Mouse (Mus musculus) lung, embryonic 15.5 days (tissue): ENCODE results near the gene Stac3. TPM values are rescaled to one million over a fixed set of nuclear protein-coding genes. Genes with fewer than 3 reads are reported as not detected.
A peak's percentile ranks its signal among the peaks of the same experiment; 100 is the strongest.

Experiments
- ATAC-seq: fragments of 200-750 bp; cut with Nextera tagmentation; 2 replicates; pipeline ENCODE4 v1.8.0; 2017; ENCODE audit warnings: moderate number of reproducible peaks, borderline replicate concordance; ENCODE audit not compliant: low FRiP score, low TSS enrichment; ENCODE audit errors: extremely low read depth
- H3K27ac ChIP-seq: fragments of 300-500 bp; sonication (generic); 2 replicates; pipeline ENCODE4 v1.5.1; 2015; ENCODE audit warnings: moderate library complexity, mild to moderate bottlenecking, inconsistent platforms
- H3K27me3 ChIP-seq: fragments of 300-500 bp; sonication (generic); 2 replicates; pipeline ENCODE4 v1.6.1; 2015; ENCODE audit warnings: inconsistent platforms
- H3K36me3 ChIP-seq: fragments of 300-500 bp; sonication (generic); 2 replicates; pipeline ENCODE4 v1.6.1; 2015; ENCODE audit warnings: inconsistent platforms
- H3K4me1 ChIP-seq: fragments of 300-500 bp; sonication (generic); 2 replicates; pipeline ENCODE4 v1.6.1; 2015; ENCODE audit warnings: inconsistent platforms
- H3K4me2 ChIP-seq: fragments of 300-500 bp; sonication (generic); 2 replicates; pipeline ENCODE4 v1.6.1; 2015; ENCODE audit warnings: inconsistent platforms, mild to moderate bottlenecking, moderate library complexity
- H3K4me3 ChIP-seq: fragments of 300-500 bp; sonication (generic); 2 replicates; pipeline ENCODE4 v1.5.1; 2015; ENCODE audit warnings: mild to moderate bottlenecking, inconsistent platforms
- H3K9ac ChIP-seq: fragments of 300-500 bp; sonication (generic); 2 replicates; pipeline ENCODE4 v1.6.1; 2015; ENCODE audit warnings: inconsistent platforms
- H3K9me3 ChIP-seq: fragments of 300-500 bp; sonication (generic); 2 replicates; pipeline ENCODE4 v1.6.1; 2016; ENCODE audit warnings: inconsistent platforms
- WGBS: fragments of 180-500 bp; shearing (Covaris S2); methylation state at CpG from one replicate; pipeline ENCODE4 v1.1.7; 2015; 5-methylcytosine and 5-hydroxymethylcytosine counted together
- polyA plus RNA-seq: library from polyadenylated mRNA; unstranded; fragments of >200 nt; fragmentation: Nextera tagmentation; extraction: Ambion mirVana; gene quantifications from 2 replicates; pipeline ENCODE4 v1.2.1, GENCODE M21; 2015

The Stac3 gene
- polyA plus RNA-seq, 1 experiment from 2014 or later, result 0.64 TPM

DNA sequence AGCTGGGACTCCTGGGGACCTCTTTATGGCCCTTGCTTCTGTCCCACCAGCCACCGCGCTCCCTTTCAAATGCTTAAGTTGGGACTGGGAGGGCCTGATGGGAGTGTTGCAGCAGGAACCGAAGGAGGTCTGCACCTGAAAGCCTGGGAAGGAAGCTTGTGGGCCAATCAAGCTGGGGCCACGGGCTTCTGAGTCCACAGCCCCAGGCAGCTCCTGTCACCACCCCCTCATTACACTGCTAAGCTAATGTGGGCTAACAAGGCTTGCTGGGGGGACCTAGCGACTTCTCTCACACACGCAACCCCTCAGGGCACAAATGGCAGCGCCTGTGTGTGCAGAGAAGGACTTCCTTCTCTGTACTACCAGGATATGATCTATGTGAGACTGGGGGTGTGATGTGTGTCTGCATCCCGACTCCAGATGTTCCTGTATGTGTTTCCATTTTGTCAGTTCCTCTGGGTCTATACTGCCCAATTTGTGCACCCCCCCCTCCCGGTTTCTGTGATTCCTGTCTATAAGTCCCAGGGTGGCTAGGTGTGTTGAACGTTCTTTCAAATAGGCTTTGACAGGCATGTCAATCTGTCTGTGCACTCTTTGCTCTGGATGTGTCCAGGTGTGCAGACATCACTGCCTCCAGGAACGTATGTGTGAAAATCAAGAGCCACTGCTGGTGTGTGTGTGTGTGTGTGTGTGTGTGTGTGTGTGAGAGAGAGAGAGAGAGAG is 9.6 kb downstream of the Stac3 start:
- ATAC-seq, result no peak
- 10% methylated on average over 11 of the region's 11 CpGs for WGBS
- Histone ChIP-seq H3K4me2 (peak overlapping the region; percentile 94), H3K4me1 (peaks cover 68% of the 10 kb centered on the region), H3K4me3 (peak overlapping the region; percentile 48), H3K9ac (no peak overlapping the region), H3K9me3 (no peaks in the 10 kb centered on the region), H3K27me3 (peaks cover 91% of the 10 kb centered on the region), H3K36me3 (no peaks in the 10 kb centered on the region), H3K27ac (no peak overlapping the region)

DNA sequence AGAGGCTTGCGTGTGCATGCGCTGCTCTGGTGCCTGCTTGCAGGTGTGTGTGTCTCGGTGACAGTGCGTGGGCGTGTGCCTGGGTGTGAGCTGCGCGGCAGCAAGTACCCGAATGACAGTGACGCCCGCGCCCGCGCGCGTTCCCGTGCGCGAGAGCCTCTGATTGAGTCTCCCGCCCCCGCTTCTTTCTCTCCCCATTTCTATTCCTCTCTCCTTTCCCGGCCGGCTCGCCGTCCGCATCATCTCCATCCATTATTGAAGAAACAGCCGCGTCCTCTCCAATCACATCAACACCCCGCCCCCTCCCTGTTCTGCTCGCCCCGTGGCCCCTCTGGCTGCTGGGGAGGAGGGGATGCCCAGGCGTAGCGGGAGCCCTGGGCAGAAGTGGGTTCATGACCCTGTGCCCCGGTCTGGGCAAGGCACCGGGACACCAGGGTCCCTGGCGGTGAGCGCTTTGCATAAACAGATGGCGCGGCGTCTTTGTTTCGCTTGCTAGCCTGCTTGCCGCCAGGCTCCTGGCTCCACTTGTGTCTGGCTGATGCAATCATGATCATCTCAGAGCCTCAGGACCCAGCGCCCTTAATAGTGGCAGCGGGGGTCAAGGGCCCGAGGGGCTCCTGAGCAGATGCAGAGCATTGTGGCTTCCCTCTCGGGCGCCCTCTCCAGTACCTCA is 10.3 kb downstream of the Stac3 start:
- peak overlapping the region; percentile 46 for H3K9ac ChIP-seq
- under 1% methylated on average over 44 of the region's 46 CpGs for WGBS
- no peak for ATAC-seq
- no peaks in the 10 kb centered on the region for H3K9me3 ChIP-seq
- H3K4me2 ChIP-seq, result peak overlapping the region; percentile 94
- H3K27me3 ChIP-seq, result peaks cover 90% of the 10 kb centered on the region
- H3K4me3 ChIP-seq, result peak overlapping the region; percentile 48
- peaks cover 75% of the 10 kb centered on the region for H3K4me1 ChIP-seq
- no peak overlapping the region for H3K27ac ChIP-seq
- H3K36me3 ChIP-seq, result no peaks in the 10 kb centered on the region

DNA sequence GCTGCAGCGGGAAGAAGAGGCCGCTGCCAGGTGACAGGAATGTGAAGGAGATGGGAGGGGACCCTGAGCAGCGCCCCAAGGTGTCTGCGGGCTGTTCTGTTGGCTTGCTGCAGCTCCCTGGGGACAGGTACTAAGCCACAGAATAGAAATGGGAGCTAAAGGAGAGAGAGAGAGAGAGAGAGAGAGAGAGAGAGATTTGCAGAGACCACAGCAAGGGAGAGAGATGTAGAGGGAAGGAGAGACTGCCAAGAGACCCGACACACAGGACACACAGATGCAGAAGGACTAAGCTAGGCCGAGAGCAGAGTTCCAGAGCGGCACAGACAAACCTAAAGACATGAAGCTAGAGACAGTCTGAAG is 10.8 kb downstream of the Stac3 start:
- no peak for ATAC-seq
- Histone ChIP-seq H3K9ac (0 out of 2 replicates have a peak overlapping the region, but pooled peaks have one; percentile 46), H3K4me1 (peaks cover 80% of the 10 kb centered on the region), H3K27me3 (peaks cover 86% of the 10 kb centered on the region), H3K36me3 (0 out of 2 replicates have a peak, but pooled peaks cover under 1% of the 10 kb centered on the region), H3K27ac (no peak overlapping the region), H3K4me3 (peak overlapping the region; percentile 48), H3K4me2 (peak overlapping the region; percentile 94), H3K9me3 (no peaks in the 10 kb centered on the region)
- WGBS, result 3% methylated on average over 7 of the region's 7 CpGs

DNA sequence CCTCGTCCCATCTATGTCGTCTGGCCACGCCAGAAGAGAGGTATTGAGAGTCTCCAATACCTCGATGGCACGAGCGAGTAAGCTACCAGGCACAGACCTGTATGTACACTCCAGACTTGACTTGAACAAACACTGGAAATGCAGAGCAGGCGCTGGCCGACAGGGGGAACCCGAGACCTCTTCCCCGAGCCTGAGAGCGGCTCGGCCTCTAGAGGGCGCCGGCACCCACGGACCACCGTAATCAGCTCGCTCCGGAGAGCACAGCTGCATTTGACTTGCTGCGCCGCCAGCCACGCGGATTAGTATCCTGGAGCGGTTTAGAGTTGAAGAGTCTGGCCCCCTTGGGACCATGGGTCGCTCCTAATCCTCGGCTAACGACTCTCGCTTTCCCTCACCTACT is 11.3 kb downstream of the Stac3 start:
- peaks cover 6% of the 10 kb centered on the region; the same call in 1 of the 2 replicates for H3K36me3 ChIP-seq
- peaks cover 81% of the 10 kb centered on the region for H3K27me3 ChIP-seq
- WGBS, result 1% methylated on average over 27 of the region's 27 CpGs
- H3K9me3 ChIP-seq, result no peaks in the 10 kb centered on the region
- no peak overlapping the region for H3K27ac ChIP-seq
- peak overlapping the region; percentile 46; the same call in 1 of the 2 replicates for H3K9ac ChIP-seq
- peak overlapping the region; percentile 48 for H3K4me3 ChIP-seq
- ATAC-seq, result peak; percentile 47; the same call in 1 of the 2 replicates
- H3K4me2 ChIP-seq, result peak overlapping the region; percentile 94
- H3K4me1 ChIP-seq, result peaks cover 80% of the 10 kb centered on the region

DNA sequence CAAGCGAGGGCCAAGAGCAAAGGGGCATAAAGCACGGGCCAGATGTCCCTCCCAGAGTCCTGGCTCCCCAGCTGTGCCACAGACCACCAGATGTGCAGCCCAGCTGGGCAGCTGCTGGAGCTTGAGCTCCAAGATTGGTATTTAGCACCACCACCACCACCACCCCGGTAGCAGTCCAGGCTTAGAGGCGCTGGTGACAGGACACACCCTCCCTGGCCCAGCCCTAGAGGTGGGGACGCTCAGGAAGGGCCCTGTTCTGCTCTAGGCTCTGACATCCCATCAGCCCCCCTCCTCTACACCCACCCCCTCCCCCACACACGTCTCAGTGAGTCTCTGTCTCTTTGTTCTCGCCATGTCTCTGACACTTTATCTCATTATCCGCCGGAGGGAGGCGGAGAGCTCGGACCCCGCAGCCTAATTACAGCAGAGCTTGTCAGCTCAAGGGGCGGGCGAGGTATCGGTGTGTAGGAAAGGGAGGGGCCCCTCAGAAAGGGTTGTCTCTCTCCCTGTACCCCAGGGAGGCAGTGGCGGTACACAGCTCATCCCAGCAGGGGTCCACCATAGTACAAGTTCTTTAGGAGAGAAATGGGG is 12.1 kb downstream of the Stac3 start:
- H3K4me3 ChIP-seq, result peak overlapping the region; percentile 17; the same call in 1 of the 2 replicates
- ATAC-seq, result no peak

DNA sequence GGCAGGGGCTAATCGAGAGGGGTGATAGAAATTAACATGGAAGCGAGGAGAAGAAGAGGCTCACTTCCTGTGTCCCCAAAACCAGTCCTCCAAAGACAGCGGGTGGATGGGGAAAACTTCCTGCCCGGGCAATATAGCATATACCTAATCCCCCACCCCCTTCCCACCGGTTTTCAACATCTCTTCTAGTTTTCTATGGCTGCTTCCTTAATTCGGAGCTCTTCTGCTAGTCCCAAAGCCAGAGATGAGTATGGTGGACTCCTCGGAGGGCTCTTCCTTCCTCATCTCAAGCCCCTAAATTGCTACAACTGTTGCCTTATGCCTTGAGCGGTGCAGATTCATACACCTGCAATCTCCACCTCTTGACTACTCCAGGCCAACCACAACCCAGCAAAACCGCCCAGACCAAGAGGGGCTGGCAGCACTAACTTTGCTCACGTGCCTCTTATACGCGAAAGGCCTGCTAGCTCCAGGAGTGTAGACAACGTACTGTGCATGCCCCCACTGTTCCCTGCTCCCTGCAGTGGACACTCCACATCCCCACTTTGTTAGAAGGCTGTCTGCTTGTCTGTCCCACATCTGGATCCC is 12.7 kb downstream of the Stac3 start:
- peaks cover 68% of the 10 kb centered on the region for H3K27me3 ChIP-seq
- H3K4me1 ChIP-seq, result peaks cover 72% of the 10 kb centered on the region
- H3K36me3 ChIP-seq, result peaks cover 20% of the 10 kb centered on the region
- no peaks in the 10 kb centered on the region for H3K9me3 ChIP-seq
- peak overlapping the region; percentile 94 for H3K4me2 ChIP-seq
- H3K27ac ChIP-seq, result no peak overlapping the region
- H3K4me3 ChIP-seq, result 0 out of 2 replicates have a peak overlapping the region, but pooled peaks have one; percentile 17
- H3K9ac ChIP-seq, result no peak overlapping the region
- 21% methylated on average over 13 of the region's 13 CpGs for WGBS
- no peak for ATAC-seq

More for the DNA sequence above, 12.1 kb downstream of the Stac3 start:
- Histone ChIP-seq H3K27me3 (peaks cover 73% of the 10 kb centered on the region), H3K9ac (peak overlapping the region; percentile 35), H3K4me2 (peak overlapping the region; percentile 94), H3K36me3 (peaks cover 14% of the 10 kb centered on the region), H3K4me1 (peaks cover 77% of the 10 kb centered on the region), H3K9me3 (no peaks in the 10 kb centered on the region), H3K27ac (no peak overlapping the region)
- 2% methylated on average over 16 of the region's 16 CpGs for WGBS

DNA sequence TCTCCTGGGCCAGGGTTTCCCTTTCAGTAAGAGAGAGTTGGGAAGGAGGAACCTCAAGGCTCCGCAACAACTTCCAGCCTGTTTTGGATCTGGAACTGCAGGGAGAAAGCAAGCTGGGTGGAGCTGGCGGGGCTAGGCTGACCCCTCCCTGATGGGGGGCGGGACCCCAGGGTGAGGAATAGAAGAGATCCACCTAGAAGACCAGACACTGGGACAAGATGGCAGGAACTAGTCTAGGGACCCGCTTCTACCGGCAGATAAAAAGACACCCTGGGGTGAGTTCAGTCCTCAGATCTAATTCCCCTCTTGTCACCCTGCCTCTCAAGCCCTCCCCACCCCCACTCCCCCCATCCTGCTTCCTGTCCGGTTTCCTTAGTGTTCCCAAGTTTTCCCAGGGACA is 13.3 kb downstream of the Stac3 start, which contains the start of gene Ndufa4l2:
Ndufa4l2 (plus strand) TSS at position 204 of the 400 bp plus-strand sequence.
- peaks cover 66% of the 10 kb centered on the region for H3K4me1 ChIP-seq

DNA sequence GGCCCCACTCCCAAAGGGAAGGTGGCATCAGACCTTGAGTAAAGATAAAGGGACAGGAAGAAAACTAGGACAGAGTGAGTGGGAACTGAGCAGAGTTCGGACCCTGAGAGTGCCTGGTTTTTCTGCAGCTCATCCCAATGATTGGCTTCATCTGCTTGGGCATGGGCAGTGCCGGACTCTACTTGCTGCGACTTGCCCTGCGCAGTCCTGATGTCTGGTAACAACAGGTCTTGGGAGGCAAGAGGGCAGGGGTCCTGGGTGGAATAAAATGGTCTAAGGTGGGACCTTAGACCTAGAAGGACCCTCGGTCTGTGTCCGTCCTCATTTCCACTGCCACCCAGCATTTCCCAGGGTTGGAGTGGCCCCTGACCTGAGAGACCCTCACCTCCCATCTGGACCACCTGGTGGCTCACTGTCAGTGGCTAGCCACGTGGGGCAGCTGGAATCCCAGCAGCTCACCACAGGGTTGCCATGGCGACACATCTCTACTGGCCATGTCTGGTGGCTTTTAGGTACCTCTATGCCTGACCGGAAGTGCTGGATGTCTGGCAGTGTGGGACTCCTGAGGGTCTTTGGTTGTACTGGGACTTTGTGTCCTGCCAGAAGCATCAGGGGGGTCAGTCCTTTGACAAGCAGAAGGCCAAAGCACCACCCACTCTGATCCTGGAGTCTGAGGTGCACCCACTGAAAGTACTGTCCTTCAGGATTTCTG is 13.9 kb downstream of the Stac3 start:
- Histone ChIP-seq H3K4me3 (peak overlapping the region; percentile 27), H3K9ac (no peak overlapping the region), H3K36me3 (peaks cover 31% of the 10 kb centered on the region), H3K4me1 (peaks cover 63% of the 10 kb centered on the region), H3K9me3 (no peaks in the 10 kb centered on the region), H3K27ac (peak overlapping the region; percentile 26; the same call in 1 of the 2 replicates), H3K4me2 (peak overlapping the region; percentile 51), H3K27me3 (peaks cover 56% of the 10 kb centered on the region)
- no peak for ATAC-seq
- 39% methylated on average over 9 of the region's 9 CpGs for WGBS

More for the DNA sequence above, 13.3 kb downstream of the Stac3 start, which contains the start of gene Ndufa4l2:
- ATAC-seq, result no peak
- H3K27ac ChIP-seq, result peak within 1 kb of the TSS; percentile 26; the same call in 1 of the 2 replicates
- H3K4me3 ChIP-seq, result peak within 1 kb of the TSS; percentile 27
- H3K9me3 ChIP-seq, result no peaks in the 10 kb centered on the region
- H3K9ac ChIP-seq, result no peak within 1 kb of the TSS
- H3K27me3 ChIP-seq, result peaks cover 62% of the 10 kb centered on the region
- WGBS, result 22% methylated on average over 6 of the region's 6 CpGs
- peak within 1 kb of the TSS; percentile 94 for H3K4me2 ChIP-seq
- H3K36me3 ChIP-seq, result peaks cover 24% of the 10 kb centered on the region

DNA sequence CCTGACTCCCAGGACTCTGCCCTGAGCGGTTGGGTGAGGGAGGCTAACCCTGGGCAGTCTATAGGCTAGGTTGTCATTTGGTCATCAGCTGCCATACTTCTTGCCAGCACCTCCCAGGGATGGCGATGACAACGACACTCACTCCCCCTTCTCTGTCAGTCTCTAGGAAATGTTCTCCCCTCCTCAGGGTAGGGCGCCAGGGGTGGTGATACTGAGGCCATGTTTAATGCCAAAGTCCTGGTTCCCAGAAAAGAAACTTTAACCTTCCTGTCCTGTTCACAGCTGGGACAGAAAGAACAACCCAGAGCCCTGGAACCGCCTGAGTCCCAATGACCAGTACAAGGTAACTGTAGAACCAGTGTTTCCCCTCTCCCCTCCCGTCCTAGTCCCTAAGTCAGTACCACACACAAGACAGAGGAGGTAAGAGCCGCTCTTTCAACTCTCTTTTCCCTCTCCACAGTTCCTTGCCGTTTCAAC is 14.5 kb downstream of the Stac3 start:
- no peaks in the 10 kb centered on the region for H3K9me3 ChIP-seq
- H3K9ac ChIP-seq, result peak overlapping the region; percentile 23; the same call in 1 of the 2 replicates
- H3K36me3 ChIP-seq, result peaks cover 35% of the 10 kb centered on the region
- peaks cover 50% of the 10 kb centered on the region for H3K27me3 ChIP-seq
- peaks cover 65% of the 10 kb centered on the region for H3K4me1 ChIP-seq
- no peak for ATAC-seq
- H3K4me3 ChIP-seq, result peak overlapping the region; percentile 9
- 28% methylated on average over 8 of the region's 8 CpGs for WGBS
- H3K27ac ChIP-seq, result peak overlapping the region; percentile 75
- H3K4me2 ChIP-seq, result peak overlapping the region; percentile 51

DNA sequence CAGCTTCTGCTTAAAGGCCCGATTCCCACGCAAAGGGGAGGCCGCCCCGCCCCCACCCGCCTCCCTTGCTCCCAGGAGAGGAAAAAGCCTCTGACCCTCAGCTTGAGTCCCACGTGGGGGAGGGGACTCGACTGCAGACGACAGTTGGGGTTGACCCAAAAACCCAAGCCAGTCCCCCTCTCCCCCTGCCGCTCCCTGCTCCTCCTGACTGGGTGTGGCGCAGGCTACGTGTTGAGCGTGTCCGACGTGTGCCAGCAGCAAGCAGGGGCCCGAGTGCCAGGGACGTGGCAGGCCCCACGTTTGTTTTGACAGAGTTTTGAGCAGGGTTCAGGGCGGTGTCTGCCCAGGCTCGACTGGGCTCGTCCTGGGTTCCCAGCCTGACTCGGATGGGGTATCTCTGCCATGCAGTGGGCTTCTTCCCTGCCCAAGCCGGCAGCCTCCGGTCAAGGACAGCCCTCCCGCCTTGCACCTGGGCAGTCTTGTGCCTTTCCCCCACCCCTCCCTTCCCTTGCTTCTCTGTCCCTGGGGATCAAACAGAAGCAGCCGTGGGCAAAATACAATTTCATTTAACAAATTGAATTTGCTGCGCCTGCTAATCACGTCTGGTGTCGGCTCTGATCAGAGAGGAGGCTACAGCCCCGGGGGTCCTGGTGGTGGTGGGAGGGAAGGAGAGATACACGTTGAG is 15.2 kb downstream of the Stac3 start:
- Histone ChIP-seq H3K27me3 (peaks cover 43% of the 10 kb centered on the region), H3K4me2 (peak overlapping the region; percentile 51), H3K4me1 (peaks cover 65% of the 10 kb centered on the region), H3K4me3 (peak overlapping the region; percentile 9), H3K27ac (peak overlapping the region; percentile 75), H3K9me3 (no peaks in the 10 kb centered on the region), H3K36me3 (peaks cover 35% of the 10 kb centered on the region), H3K9ac (peak overlapping the region; percentile 23; the same call in 1 of the 2 replicates)
- 11% methylated on average over 30 of the region's 30 CpGs for WGBS
- ATAC-seq, result peak; percentile 40
